Mouse (Mus musculus) naive thymus-derived CD4-positive, alpha-beta T cell, adult 5 months (primary cell): Measurements from ENCODE around the gene Smurf2. TPM values are rescaled to one million over a fixed set of nuclear protein-coding genes. Genes with fewer than 3 reads are reported as not detected.

Source experiments
- polyA plus RNA-seq: library from polyadenylated mRNA; unstranded; fragments of 100-300 nt; shearing (Covaris generic); gene quantifications from one replicate; pipeline ENCODE4 v1.2.1, GENCODE M21; 2017

The Smurf2 gene
- 38.6 TPM for polyA plus RNA-seq

DNA sequence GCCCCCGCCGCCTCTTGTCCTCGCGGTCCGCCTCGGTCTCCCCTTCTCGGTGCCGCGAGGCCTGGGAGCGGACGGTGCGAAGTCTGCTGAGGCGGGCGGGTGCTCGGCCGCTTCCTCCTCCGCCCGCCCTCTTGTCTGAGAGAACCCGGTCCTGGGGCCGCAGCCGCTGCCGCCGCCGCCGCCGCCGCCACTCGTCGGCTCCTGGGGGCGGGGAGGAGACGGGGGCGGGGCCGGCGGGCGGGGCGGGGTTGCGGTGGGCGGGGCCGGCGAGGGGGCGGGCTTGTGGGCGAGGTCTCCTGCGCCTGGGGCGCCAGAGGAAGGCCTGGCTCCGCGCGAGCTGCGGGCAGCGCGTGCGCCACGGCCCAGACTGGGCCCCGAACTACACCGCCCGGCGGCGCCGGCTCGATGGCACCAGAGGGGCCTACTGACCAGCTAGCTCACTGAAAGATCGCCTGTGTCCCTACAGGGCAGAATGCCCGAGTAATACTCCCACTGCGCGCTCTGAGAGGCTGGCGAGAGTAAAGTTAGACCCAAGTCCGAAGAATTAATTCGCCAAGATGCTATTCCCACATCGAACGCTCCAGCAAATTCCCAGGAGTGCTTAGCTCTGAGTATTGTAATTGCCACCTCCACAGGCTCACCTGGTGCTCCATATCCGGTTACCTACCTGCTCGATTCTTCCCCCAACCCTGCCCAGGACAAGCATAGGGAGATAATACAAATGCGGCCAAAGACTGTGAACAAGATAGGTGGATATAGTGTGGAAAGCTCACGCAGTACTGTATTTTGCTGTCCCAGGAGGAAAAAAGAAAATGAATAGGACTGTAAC lies at the start of gene Smurf2:
Smurf2 (minus strand) TSS at position 165 of the 829 bp plus-strand sequence.

DNA sequence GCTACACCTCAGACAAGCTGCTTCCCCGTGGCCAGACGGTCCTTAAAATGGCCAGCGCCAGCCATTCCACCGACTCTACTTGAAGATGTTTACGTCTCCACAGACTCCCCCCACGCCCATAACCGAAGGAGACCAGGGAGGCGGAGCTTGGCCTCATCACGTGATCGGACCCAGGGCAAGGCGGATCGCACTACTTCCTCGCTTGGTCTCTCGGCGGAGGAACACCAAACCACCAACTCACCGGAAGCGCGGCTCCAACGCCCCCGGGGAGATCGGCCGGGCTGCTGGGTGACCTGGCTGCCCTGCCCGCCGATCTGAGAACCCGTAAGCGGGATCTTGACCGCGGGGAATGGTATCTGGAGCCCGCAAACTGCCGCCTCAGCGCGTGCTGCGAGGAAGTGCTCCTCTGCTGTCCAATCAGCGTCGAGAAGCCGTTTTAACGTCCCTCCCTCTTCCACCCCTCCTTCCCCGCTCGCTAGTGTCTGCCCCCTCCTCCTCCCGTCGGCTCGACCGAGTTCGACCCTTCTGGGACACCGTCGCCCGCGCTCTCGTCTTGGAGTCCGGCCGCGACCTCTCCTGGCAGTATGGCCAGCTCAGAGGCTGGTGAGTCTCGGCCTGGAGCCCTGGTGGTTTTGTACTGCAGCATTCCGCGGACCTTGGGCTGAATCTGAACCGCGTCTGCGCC lies 131.6 kb downstream of the Smurf2 start, which contains the start of the genes Ddx5 and Cep95:
Ddx5 (minus strand) TSS at position 411 of the 685 bp plus-strand sequence.
Cep95 (plus strand) TSS at position 478 of the 685 bp plus-strand sequence.

DNA sequence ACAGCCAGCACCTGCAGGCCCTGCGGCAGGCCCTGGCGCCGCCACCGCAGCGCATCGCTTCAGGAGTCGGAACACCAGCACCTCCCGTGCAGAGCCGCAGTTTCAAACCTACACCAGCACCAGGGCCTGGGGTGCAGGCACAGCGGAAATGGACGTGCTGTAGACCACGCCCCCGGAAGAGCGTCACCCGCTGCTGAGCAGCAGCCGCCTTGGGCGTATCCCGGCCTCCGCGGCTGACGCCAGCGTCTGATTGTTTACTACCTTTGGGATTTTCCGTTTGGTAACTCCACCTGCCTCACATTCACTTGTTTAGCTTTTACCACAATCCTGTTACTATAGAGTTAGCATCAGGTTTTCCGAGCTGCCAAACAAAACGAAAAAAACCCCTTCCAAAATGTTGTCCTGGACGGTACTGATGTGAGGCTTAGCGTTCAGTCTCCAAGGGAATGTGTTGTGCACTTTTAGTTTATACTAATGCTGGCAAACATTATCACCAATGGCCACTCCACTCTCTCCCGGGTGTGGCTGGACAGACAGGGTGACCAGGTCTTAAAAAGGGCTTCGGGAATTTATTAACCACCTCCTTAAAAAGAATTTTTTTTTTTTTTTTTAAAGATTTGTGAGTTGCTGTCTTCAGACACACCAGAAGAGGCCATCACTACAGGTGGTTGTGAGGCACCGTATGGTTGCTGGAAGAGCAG lies 141.0 kb downstream of the Smurf2 start, which contains the start of gene Polg2:
Polg2 (minus strand) TSS at position 150 of the 701 bp plus-strand sequence.

Other genes starting within 250 kb of the Smurf2 start
- 179 TPM for gene Pecam1, start 170.1 kb downstream of the Smurf2 start, polyA plus RNA-seq
- gene Milr1, start 169.5 kb downstream of the Smurf2 start, polyA plus RNA-seq: 8.7 TPM
- gene Polg2, start 141.2 kb downstream of the Smurf2 start, polyA plus RNA-seq: 145 TPM
- gene Ddx5, start 131.5 kb downstream of the Smurf2 start, polyA plus RNA-seq: 1,164 TPM
- 38.8 TPM for gene Cep95, start 131.5 kb downstream of the Smurf2 start, polyA plus RNA-seq
- gene Kpna2, start 78.8 kb upstream of the Smurf2 start, polyA plus RNA-seq: 49.6 TPM
- 0.32 TPM for gene 1810010H24Rik, start 105.0 kb upstream of the Smurf2 start, polyA plus RNA-seq
- gene Bptf, start 211.4 kb upstream of the Smurf2 start, polyA plus RNA-seq: 24.9 TPM